Mouse (Mus musculus): ENCODE measurements around the gene Rhoa. TPM values are rescaled to one million over a fixed set of nuclear protein-coding genes. Genes with fewer than 3 reads are reported as not detected.

Rhoa gene
- polyA plus RNA-seq, 1 experiment from 2014 or later: 224 TPM

DNA sequence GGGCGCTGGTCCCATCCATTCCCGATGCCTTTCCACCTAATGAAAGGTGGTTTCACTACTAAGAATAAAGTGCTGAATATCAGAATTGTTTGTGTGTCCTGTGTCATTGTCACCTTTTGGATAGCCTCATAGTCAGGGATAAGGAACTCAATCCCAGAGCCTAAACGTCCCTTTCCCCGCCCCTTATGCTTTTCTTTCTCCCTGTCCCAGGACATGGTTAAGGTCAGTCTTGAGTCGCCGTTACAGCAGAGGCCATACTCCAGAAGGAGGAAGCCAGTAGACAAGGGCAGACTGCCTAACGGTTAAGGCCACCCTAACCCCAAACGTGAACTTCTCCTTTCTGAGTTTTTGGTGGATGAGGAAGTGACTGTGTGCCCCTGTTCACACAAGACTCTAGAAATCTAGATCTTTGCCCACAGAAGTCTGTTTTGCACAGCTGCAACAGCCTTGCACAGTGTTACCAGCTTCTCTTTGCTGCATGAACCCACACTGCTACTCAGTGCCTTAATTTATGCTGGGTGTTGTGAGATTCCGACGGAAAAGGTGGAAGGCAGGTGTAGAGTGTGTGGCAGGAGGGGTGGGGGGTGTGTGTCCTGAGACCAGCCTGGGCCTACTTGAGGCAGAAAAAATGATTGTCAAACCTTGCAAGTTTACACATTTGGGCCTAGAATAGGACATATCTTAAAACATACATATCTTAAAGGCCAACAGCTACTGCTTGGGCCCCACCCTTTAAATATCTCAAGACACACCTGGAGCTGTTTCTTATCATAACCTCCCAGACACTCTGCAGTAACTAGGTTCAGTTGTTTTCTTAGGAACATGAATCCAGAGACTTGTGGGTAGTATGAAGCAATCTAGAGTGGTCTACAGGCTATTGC, 34.6 kb downstream of the Rhoa start:
- no peaks in the 10 kb centered on the region for H3K9me3 ChIP-seq (ENCODE audit: control insufficient read depth, low read length)
- peak overlapping the region; percentile 85 for H3K4me2 ChIP-seq (ENCODE audit: low read length)
- ATAC-seq (ENCODE audit: low FRiP score, low TSS enrichment) (no peak), DNase-seq (no peak)
- peak overlapping the region; percentile 88; the same call in 1 of the 2 replicates for H3K9ac ChIP-seq (replicated peaks; ENCODE audit: low read length)
- peaks cover 11% of the 10 kb centered on the region for H3K36me3 ChIP-seq (ENCODE audit: control insufficient read depth, insufficient read depth, low read length)
- H3K4me1 ChIP-seq (ENCODE audit: control insufficient read depth, insufficient read depth, low read length): peaks cover 13% of the 10 kb centered on the region
- H3K27me3 ChIP-seq (ENCODE audit: control insufficient read depth, insufficient read depth, low read length): no peaks in the 10 kb centered on the region
- H3K4me3 ChIP-seq (replicated peaks; ENCODE audit: low read depth, low read length): peak overlapping the region; percentile 73
- 70% methylated on average over 10 of the region's 10 CpGs for WGBS
- no peak overlapping the region for H3K27ac ChIP-seq (replicated peaks; ENCODE audit: low read depth, low read length)

DNA sequence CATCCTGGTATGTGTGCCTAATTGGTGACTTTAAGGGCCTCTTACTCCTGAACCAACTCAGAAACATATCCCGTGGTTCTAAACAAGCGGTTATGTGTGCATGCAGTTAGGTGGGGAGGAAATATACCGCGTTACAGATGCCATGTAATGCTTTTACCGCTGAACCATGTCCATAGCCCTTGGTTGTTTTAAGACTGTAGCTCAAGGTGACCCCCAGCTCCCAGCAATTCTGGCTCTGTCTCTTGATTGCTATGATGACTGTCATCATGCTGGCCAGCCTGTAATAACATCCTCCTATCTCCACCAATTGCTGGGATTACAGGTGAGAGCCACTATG, 35.2 kb downstream of the Rhoa start:
- no peak for ATAC-seq (ENCODE audit: low FRiP score, low TSS enrichment)
- H3K4me2 ChIP-seq (ENCODE audit: low read length): no peak overlapping the region

DNA sequence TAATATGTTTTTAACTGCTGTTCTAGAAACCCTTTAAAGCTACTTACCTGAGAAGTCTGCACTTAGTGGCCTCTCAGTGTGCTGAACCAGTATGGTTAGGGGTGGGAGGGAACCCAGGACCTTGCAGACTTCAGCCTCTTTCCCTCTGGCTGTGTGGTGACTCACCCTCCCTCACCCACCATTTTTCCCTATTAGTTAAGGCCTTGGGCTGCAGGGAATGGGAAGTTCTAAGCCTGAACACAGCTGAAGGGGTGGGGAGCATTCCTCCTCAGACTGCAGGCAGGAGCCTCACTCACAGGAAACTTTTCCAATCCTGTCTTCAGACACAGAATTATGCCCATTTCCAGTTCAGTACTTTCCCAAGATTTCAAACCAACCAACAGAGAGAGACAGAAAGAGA, 35.9 kb downstream of the Rhoa start:
- DNase-seq (no peak), ATAC-seq (ENCODE audit: low FRiP score, low TSS enrichment) (no peak)
- H3K27me3 ChIP-seq (ENCODE audit: control insufficient read depth, insufficient read depth, low read length): no peaks in the 10 kb centered on the region
- H3K36me3 ChIP-seq (ENCODE audit: control insufficient read depth, insufficient read depth, low read length): 0 out of 2 replicates have a peak, but pooled peaks cover 3% of the 10 kb centered on the region
- no peak overlapping the region for H3K4me2 ChIP-seq (ENCODE audit: low read length)
- H3K9ac ChIP-seq (replicated peaks; ENCODE audit: low read length): no peak overlapping the region
- H3K4me3 ChIP-seq (replicated peaks; ENCODE audit: low read depth, low read length): no peak overlapping the region
- H3K27ac ChIP-seq (replicated peaks; ENCODE audit: low read depth, low read length): no peak overlapping the region
- no peaks in the 10 kb centered on the region for H3K9me3 ChIP-seq (ENCODE audit: control insufficient read depth, low read length)
- peaks cover 19% of the 10 kb centered on the region for H3K4me1 ChIP-seq (ENCODE audit: control insufficient read depth, insufficient read depth, low read length)

More for the DNA sequence above, 35.2 kb downstream of the Rhoa start:
- peaks cover 17% of the 10 kb centered on the region for H3K4me1 ChIP-seq (ENCODE audit: control insufficient read depth, insufficient read depth, low read length)
- H3K27me3 ChIP-seq (ENCODE audit: control insufficient read depth, insufficient read depth, low read length): no peaks in the 10 kb centered on the region
- no peak overlapping the region for H3K9ac ChIP-seq (replicated peaks; ENCODE audit: low read length)
- no peak for DNase-seq
- no peaks in the 10 kb centered on the region for H3K9me3 ChIP-seq (ENCODE audit: control insufficient read depth, low read length)
- no peak overlapping the region for H3K27ac ChIP-seq (replicated peaks; ENCODE audit: low read depth, low read length)
- WGBS: 89% methylated on average over 5 of the region's 5 CpGs
- peaks cover 5% of the 10 kb centered on the region for H3K36me3 ChIP-seq (ENCODE audit: control insufficient read depth, insufficient read depth, low read length)
- H3K4me3 ChIP-seq (replicated peaks; ENCODE audit: low read depth, low read length): no peak overlapping the region

DNA sequence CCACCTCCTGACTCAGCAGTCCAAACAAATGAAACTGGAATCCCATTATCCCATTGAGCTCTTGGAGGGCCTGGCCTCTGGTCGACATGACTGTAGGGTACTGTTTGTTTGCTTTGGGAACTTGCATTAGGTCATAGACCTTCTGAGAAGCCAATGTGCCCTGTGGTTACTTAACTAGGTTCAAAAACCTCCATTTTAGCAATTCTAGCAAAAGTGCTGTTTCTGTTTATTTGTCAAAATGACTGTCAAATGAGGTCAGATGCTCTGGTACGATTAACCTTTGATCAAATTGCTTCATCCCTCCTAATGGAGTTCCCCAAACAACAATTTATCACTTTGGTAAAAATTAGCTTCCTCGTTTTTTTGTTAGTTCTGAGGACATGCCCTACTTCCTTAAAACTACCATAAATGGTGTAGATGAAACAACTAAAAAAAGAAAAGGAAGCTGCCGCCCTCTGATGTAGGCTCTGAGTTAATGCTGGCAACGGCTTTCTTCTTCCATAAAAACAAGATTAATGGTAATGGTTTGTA, 36.4 kb downstream of the Rhoa start:
- 63% methylated on average over 5 of the region's 5 CpGs for WGBS
- H3K9me3 ChIP-seq (ENCODE audit: control insufficient read depth, low read length): no peaks in the 10 kb centered on the region
- no peak for DNase-seq
- H3K4me1 ChIP-seq (ENCODE audit: control insufficient read depth, insufficient read depth, low read length): peaks cover 21% of the 10 kb centered on the region
- ATAC-seq (ENCODE audit: low FRiP score, low TSS enrichment): no peak
- 0 out of 2 replicates have a peak, but pooled peaks cover 3% of the 10 kb centered on the region for H3K36me3 ChIP-seq (ENCODE audit: control insufficient read depth, insufficient read depth, low read length)
- no peak overlapping the region for H3K4me2 ChIP-seq (ENCODE audit: low read length)
- no peaks in the 10 kb centered on the region for H3K27me3 ChIP-seq (ENCODE audit: control insufficient read depth, insufficient read depth, low read length)
- no peak overlapping the region for H3K9ac ChIP-seq (replicated peaks; ENCODE audit: low read length)
- no peak overlapping the region for H3K27ac ChIP-seq (replicated peaks; ENCODE audit: low read depth, low read length)
- no peak overlapping the region for H3K4me3 ChIP-seq (replicated peaks; ENCODE audit: low read depth, low read length)

DNA sequence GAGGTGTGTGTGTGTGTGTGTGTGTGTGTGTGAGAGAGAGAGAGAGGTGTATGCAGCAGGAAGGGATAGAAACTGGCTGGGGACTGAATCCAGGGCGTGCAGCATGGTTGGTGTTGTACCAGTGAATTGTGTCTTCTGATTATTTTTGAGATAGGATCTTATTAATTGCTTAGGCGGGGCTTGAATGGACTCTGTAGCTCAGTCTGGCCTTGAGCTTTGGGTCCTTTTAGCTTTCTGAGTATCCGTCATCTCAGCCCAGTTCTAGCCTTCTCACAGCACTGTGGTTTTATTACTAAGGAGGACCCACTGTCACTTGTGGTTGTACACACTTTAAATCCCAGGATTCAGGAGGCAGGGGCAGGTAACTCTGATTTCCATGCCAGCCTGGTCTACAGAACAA, 37.4 kb downstream of the Rhoa start:
- ATAC-seq (ENCODE audit: low FRiP score, low TSS enrichment): no peak
- peaks cover 23% of the 10 kb centered on the region for H3K4me1 ChIP-seq (ENCODE audit: control insufficient read depth, insufficient read depth, low read length)
- no peak overlapping the region for H3K4me2 ChIP-seq (ENCODE audit: low read length)
- H3K27me3 ChIP-seq (ENCODE audit: control insufficient read depth, insufficient read depth, low read length): no peaks in the 10 kb centered on the region
- H3K9ac ChIP-seq (replicated peaks; ENCODE audit: low read length): no peak overlapping the region
- DNase-seq: no peak
- no peak overlapping the region for H3K27ac ChIP-seq (replicated peaks; ENCODE audit: low read depth, low read length)
- H3K36me3 ChIP-seq (ENCODE audit: control insufficient read depth, insufficient read depth, low read length): no peaks in the 10 kb centered on the region
- no peaks in the 10 kb centered on the region for H3K9me3 ChIP-seq (ENCODE audit: control insufficient read depth, low read length)
- 86% methylated on average over 3 of the region's 3 CpGs for WGBS
- no peak overlapping the region for H3K4me3 ChIP-seq (replicated peaks; ENCODE audit: low read depth, low read length)

DNA sequence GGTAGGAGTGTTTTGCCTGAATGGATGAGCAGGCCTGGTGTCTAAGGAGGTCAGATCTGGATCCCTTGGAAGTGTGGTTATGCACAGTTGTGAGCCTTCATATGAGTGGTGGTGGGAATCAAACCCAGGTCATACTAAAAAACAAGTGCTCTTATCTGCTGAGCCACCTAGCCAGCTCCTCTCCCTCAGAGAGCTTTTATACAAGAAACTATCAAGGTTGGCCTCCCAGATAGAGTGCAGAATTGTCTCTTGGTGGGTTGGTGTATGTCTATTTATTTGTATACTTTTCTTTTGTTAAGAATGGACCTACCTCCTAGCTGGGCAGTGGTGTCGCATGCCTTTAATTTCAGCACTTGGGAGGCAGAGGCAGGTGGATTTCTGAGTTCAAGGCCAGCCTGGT, 37.9 kb downstream of the Rhoa start:
- no peak overlapping the region for H3K4me3 ChIP-seq (replicated peaks; ENCODE audit: low read depth, low read length)
- H3K4me2 ChIP-seq (ENCODE audit: low read length): no peak overlapping the region
- no peak overlapping the region for H3K27ac ChIP-seq (replicated peaks; ENCODE audit: low read depth, low read length)
- no peak for DNase-seq
- H3K36me3 ChIP-seq (ENCODE audit: control insufficient read depth, insufficient read depth, low read length): no peaks in the 10 kb centered on the region
- WGBS: 86% methylated on average over 1 of the region's 1 CpGs
- H3K9ac ChIP-seq (replicated peaks; ENCODE audit: low read length): no peak overlapping the region
- ATAC-seq (ENCODE audit: low FRiP score, low TSS enrichment): no peak
- no peaks in the 10 kb centered on the region for H3K27me3 ChIP-seq (ENCODE audit: control insufficient read depth, insufficient read depth, low read length)
- H3K4me1 ChIP-seq (ENCODE audit: control insufficient read depth, insufficient read depth, low read length): peaks cover 28% of the 10 kb centered on the region
- H3K9me3 ChIP-seq (ENCODE audit: control insufficient read depth, low read length): no peaks in the 10 kb centered on the region

DNA sequence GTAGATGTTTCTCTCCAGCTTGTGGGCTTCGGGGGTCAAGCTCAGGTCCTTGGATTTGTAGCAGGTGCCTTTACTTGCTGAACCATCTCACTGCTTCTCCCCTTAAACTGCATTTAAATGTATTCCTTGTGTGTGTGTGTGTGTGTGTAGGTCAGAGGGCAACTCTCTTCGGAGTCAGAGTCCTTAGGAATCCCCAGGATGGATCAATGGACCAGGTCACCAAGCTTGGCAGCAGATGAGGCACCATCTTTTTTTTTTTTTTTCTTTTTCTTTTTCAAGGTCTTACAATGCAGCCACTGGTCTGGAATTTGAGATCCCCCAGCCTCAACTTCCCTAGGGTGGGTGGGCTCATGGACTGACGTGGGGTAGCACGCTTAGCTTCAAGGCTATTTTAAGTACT, 38.5 kb downstream of the Rhoa start:
- Histone ChIP-seq H3K4me2 (ENCODE audit: low read length) (no peak overlapping the region), H3K27me3 (ENCODE audit: control insufficient read depth, insufficient read depth, low read length) (no peaks in the 10 kb centered on the region), H3K9ac (replicated peaks; ENCODE audit: low read length) (no peak overlapping the region), H3K36me3 (ENCODE audit: control insufficient read depth, insufficient read depth, low read length) (no peaks in the 10 kb centered on the region), H3K27ac (replicated peaks; ENCODE audit: low read depth, low read length) (no peak overlapping the region), H3K4me3 (replicated peaks; ENCODE audit: low read depth, low read length) (no peak overlapping the region), H3K4me1 (ENCODE audit: control insufficient read depth, insufficient read depth, low read length) (peaks cover 32% of the 10 kb centered on the region), H3K9me3 (ENCODE audit: control insufficient read depth, low read length) (no peaks in the 10 kb centered on the region)
- DNase-seq: no peak
- 84% methylated on average over 4 of the region's 4 CpGs for WGBS
- ATAC-seq (ENCODE audit: low FRiP score, low TSS enrichment): no peak

DNA sequence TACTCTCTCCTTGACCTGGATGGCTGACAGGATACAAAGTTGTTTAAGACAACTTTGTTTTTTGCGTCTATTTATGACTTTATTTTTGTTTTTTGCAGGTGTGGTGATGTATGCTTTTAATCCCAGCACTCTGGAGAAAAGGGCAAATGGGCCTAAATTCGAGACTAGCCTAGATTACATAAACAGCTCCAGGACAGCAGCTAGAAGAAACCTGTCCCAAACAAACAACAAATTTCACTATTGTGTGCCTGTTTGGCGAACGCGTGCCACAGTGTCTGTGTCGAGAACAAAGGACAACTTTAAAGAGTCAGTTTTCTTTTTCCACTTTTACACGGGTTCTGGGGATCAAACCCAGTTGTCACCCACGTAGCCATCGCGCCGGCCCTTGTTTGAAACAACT, 41.1 kb downstream of the Rhoa start:
- no peaks in the 10 kb centered on the region for H3K27me3 ChIP-seq (ENCODE audit: control insufficient read depth, insufficient read depth, low read length)
- no peak for DNase-seq
- H3K4me3 ChIP-seq (replicated peaks; ENCODE audit: low read depth, low read length): peak overlapping the region; percentile 88
- no peaks in the 10 kb centered on the region for H3K9me3 ChIP-seq (ENCODE audit: control insufficient read depth, low read length)
- no peak for ATAC-seq (ENCODE audit: low FRiP score, low TSS enrichment)
- peak overlapping the region; percentile 87 for H3K4me2 ChIP-seq (ENCODE audit: low read length)
- H3K36me3 ChIP-seq (ENCODE audit: control insufficient read depth, insufficient read depth, low read length): peaks cover 24% of the 10 kb centered on the region
- H3K27ac ChIP-seq (replicated peaks; ENCODE audit: low read depth, low read length): peak overlapping the region; percentile 98
- H3K9ac ChIP-seq (replicated peaks; ENCODE audit: low read length): peak overlapping the region; percentile 86
- peaks cover 22% of the 10 kb centered on the region for H3K4me1 ChIP-seq (ENCODE audit: control insufficient read depth, insufficient read depth, low read length)
- WGBS: 4% methylated on average over 11 of the region's 11 CpGs
